In genomic region chr4:32041741-32042452, GRCm38 (mm10) we compare ENCODE assay signal across 10 mouse cellular contexts.
DNase-seq lines count a peak whose midpoint lies in the region; ATAC-seq lines count a peak whose summit lies in the region.
"Had no signal": no experiment of that assay in that cellular context is flagged by ENCODE, and none has a peak within 500 bp of the region (broad histone marks: within the 10 kb centered on the region; RNA-seq: fewer than 3 reads in every experiment).

No protein-coding gene starts in this region.

- WGBS in kidney, embryonic 16.5 days, result 39% methylated on average over 15 of the region's 15 CpGs
- WGBS in forebrain, embryonic 14.5 days, result 64% methylated on average over 15 of the region's 15 CpGs
- WGBS in midbrain, embryonic 13.5 days, result 28% methylated on average over 15 of the region's 15 CpGs

- peak overlapping the region; percentile 65 for H3K27ac ChIP-seq in kidney, embryonic 16.5 days (ENCODE audit: low read length)
- H3K27ac ChIP-seq in forebrain, embryonic 14.5 days (ENCODE audit: low read depth, low read length), result peak overlapping the region; percentile 56
- peak overlapping the region; percentile 84 for H3K27ac ChIP-seq in midbrain, embryonic 13.5 days
- H3K27ac ChIP-seq: heart, embryonic 13.5 days; liver, embryonic 13.5 days had no signal

- peak; percentile 80; the same call in 1 of the 2 replicates for ATAC-seq in kidney, embryonic 16.5 days (ENCODE audit: low FRiP score, low TSS enrichment)
- ATAC-seq in forebrain, embryonic 14.5 days, result peak; percentile 82
- peak; percentile 88 for ATAC-seq in midbrain, embryonic 13.5 days
- ATAC-seq in frontal cortex, adult (ENCODE audit: low TSS enrichment), result no peak

- DNase-seq in kidney, adult 18-20 months, result no peak
- peak; percentile 44 for DNase-seq in ZHBTc4 (ENCODE audit: low read depth, low spot score)
- peak; percentile 88 for DNase-seq in forebrain, embryonic 14.5 days (ENCODE audit: low spot score)
- no peak for DNase-seq in natural killer cell, adult 2 months (ENCODE audit: low spot score in 2 of 2)
- DNase-seq in gastrocnemius, adult 8-10 months (ENCODE audit: low spot score in 2 of 2), result no peak
- DNase-seq: liver, embryonic 13.5 days had no signal

- no peaks in the 10 kb centered on the region for H3K9me3 ChIP-seq in kidney, embryonic 16.5 days (ENCODE audit: low read length)
- no peaks in the 10 kb centered on the region for H3K9me3 ChIP-seq in forebrain, embryonic 14.5 days (replicated peaks; ENCODE audit: control insufficient read depth, low read length)
- no peaks in the 10 kb centered on the region; the same call in 1 of the 2 replicates for H3K9me3 ChIP-seq in midbrain, embryonic 13.5 days
- H3K9me3 ChIP-seq: heart, embryonic 13.5 days; liver, embryonic 13.5 days had no signal

- H3K27me3 ChIP-seq in kidney, embryonic 16.5 days (ENCODE audit: insufficient read depth, low read length), result no peaks in the 10 kb centered on the region
- H3K27me3 ChIP-seq in forebrain, embryonic 14.5 days (replicated peaks; ENCODE audit: control insufficient read depth, insufficient read depth, low read length), result no peaks in the 10 kb centered on the region
- no peaks in the 10 kb centered on the region for H3K27me3 ChIP-seq in midbrain, embryonic 13.5 days
- H3K27me3 ChIP-seq: heart, embryonic 13.5 days; liver, embryonic 13.5 days had no signal

- H3K4me1 ChIP-seq in kidney, embryonic 16.5 days (ENCODE audit: insufficient read depth, low read length), result peaks cover 19% of the 10 kb centered on the region
- H3K4me1 ChIP-seq in forebrain, embryonic 14.5 days (ENCODE audit: control insufficient read depth, insufficient read depth, low read length), result peaks cover 8% of the 10 kb centered on the region
- H3K4me1 ChIP-seq in midbrain, embryonic 13.5 days (replicated peaks), result peaks cover 23% of the 10 kb centered on the region
- H3K4me1 ChIP-seq: liver, embryonic 13.5 days had no signal

- H3K9ac ChIP-seq in kidney, embryonic 16.5 days (replicated peaks; ENCODE audit: low read length), result no peak overlapping the region
- H3K9ac ChIP-seq in forebrain, embryonic 14.5 days (ENCODE audit: low read length), result no peak overlapping the region
- no peak overlapping the region for H3K9ac ChIP-seq in midbrain, embryonic 13.5 days (replicated peaks)
- H3K9ac ChIP-seq: heart, embryonic 13.5 days; liver, embryonic 13.5 days had no signal

- no peak overlapping the region for H3K4me2 ChIP-seq in kidney, embryonic 16.5 days (replicated peaks; ENCODE audit: low read depth, low read length)
- no peak overlapping the region for H3K4me2 ChIP-seq in forebrain, embryonic 14.5 days (ENCODE audit: low read length)
- no peak overlapping the region for H3K4me2 ChIP-seq in midbrain, embryonic 13.5 days (replicated peaks)
- H3K4me2 ChIP-seq: heart, embryonic 13.5 days; liver, embryonic 13.5 days had no signal

- no peak overlapping the region for H3K4me3 ChIP-seq in kidney, embryonic 16.5 days (ENCODE audit: low read length)
- H3K4me3 ChIP-seq in forebrain, embryonic 14.5 days (ENCODE audit: low read depth, low read length), result no peak overlapping the region
- H3K4me3 ChIP-seq in midbrain, embryonic 13.5 days (replicated peaks), result no peak overlapping the region
- H3K4me3 ChIP-seq: heart, embryonic 13.5 days; liver, embryonic 13.5 days had no signal

- H3K36me3 ChIP-seq in kidney, embryonic 16.5 days (ENCODE audit: insufficient read depth, low read length), result no peaks in the 10 kb centered on the region
- H3K36me3 ChIP-seq in forebrain, embryonic 14.5 days (ENCODE audit: control insufficient read depth, insufficient read depth, low read length), result no peaks in the 10 kb centered on the region
- H3K36me3 ChIP-seq in midbrain, embryonic 13.5 days, result no peaks in the 10 kb centered on the region
- H3K36me3 ChIP-seq: heart, embryonic 13.5 days; liver, embryonic 13.5 days had no signal

Comparison
In these comparisons a context has a peak if more than half of its experiments do, and no peak if none do; other contexts are left out.
1. DNase-seq: peak in ZHBTc4 (single experiment) and forebrain, embryonic 14.5 days (single experiment); none in kidney, adult 18-20 months (single experiment), natural killer cell, adult 2 months (0 of 2) and gastrocnemius, adult 8-10 months (0 of 2).
2. Peak in every context shown above with its lines, with median percentiles within 50 percentile points of each other: H3K27ac ChIP-seq.